Mouse (Mus musculus) ES-E14 (cell line): ENCODE measurements at regions not wholly inside any gene's neighbourhood (a gene's known extent, or its start where the extent isn't known, plus 50 kb on each side); places are given as distances from the start of the nearest gene placed in this dataset.

Experiments used
- DNase-seq: peaks from one replicate; pipeline ENCODE4 v3.0.0-alpha.2; 2013; ENCODE audit warnings: low read depth, low spot score
- H3K27ac ChIP-seq: 2 replicates; pipeline ENCODE4 v1.5.1; 2012; ENCODE audit warnings: low read depth, mild to moderate bottlenecking, low read length, moderate library complexity, mixed read lengths; ENCODE audit not compliant: poor library complexity, insufficient read depth, severe bottlenecking
- H3K36me3 ChIP-seq: 2 replicates; pipeline ENCODE4 v1.6.1; 2012; ENCODE audit warnings: mild to moderate bottlenecking, low read length, moderate library complexity, mixed read lengths; ENCODE audit not compliant: control insufficient read depth, poor library complexity, insufficient read depth, severe bottlenecking
- H3K4me1 ChIP-seq, 2 experiments: fragments of 150-350 bp in 1 of 2; sonication (generic) in 1 of 2; 2 replicates each; pipeline ENCODE4 v1.6.1; 2012; ENCODE audit warnings: low read length in 2 of 2, mild to moderate bottlenecking in 1 of 2, mixed read lengths in 1 of 2; ENCODE audit not compliant: control insufficient read depth in 2 of 2, insufficient read depth in 2 of 2, poor library complexity in 1 of 2
- H3K4me3 ChIP-seq, 2 experiments: fragments of 150-350 bp in 1 of 2; sonication (generic) in 1 of 2; 2 replicates each; pipeline ENCODE4 v1.5.1; 2012; ENCODE audit warnings: low read length in 2 of 2, low read depth in 1 of 2, mild to moderate bottlenecking in 1 of 2, mixed read lengths in 1 of 2; ENCODE audit not compliant: insufficient read depth in 1 of 2, poor library complexity in 1 of 2, severe bottlenecking in 1 of 2
- H3K9ac ChIP-seq: 2 replicates; pipeline ENCODE4 v1.6.1; 2012; ENCODE audit warnings: low read depth, mild to moderate bottlenecking, low read length, mixed read lengths; ENCODE audit not compliant: poor library complexity, insufficient read depth, severe bottlenecking
- H3K9me3 ChIP-seq: fragments of 150-350 bp; sonication (generic); 2 replicates; pipeline ENCODE4 v1.6.1; 2012; ENCODE audit warnings: low read depth, mild to moderate bottlenecking, low read length; ENCODE audit not compliant: control insufficient read depth, insufficient read depth
- CHD2 ChIP-seq: IDR thresholded peaks from 2 replicates; pipeline ENCODE4 v1.6.1; 2014; ENCODE audit warnings: mild to moderate bottlenecking, low read depth, low read length, inconsistent platforms
- HCFC1 ChIP-seq: IDR thresholded peaks from 2 replicates; pipeline ENCODE4 v1.6.1; 2012; ENCODE audit warnings: low read length, inconsistent platforms, borderline replicate concordance; ENCODE audit not compliant: insufficient read depth
- MAFK ChIP-seq: IDR thresholded peaks from 2 replicates; pipeline ENCODE4 v1.6.1; 2014; ENCODE audit warnings: mild to moderate bottlenecking, low read depth, low read length, inconsistent platforms; ENCODE audit not compliant: insufficient read depth
- ZC3H11A ChIP-seq: IDR thresholded peaks from 2 replicates; pipeline ENCODE4 v1.6.1; 2012; ENCODE audit warnings: low read depth, mild to moderate bottlenecking, inconsistent platforms, low read length, borderline replicate concordance
- ZNF384 ChIP-seq: IDR thresholded peaks from 2 replicates; pipeline ENCODE4 v1.6.1; 2012; ENCODE audit warnings: low read depth, low read length, inconsistent platforms
- in situ Hi-C, 2 experiments: fragments of 600-800 bp; cut with MboI; formaldehyde crosslinking; loops; one replicate each; pipeline ENCODE4 v1.15.1; 2025; ENCODE audit warnings: low sequenced_read_pairs in 2 of 2, inconsistent platforms in 1 of 2; ENCODE audit not compliant: unreplicated experiment in 2 of 2

GRCm38 (mm10) chr9:91876823-91877222 lies 315.9 kb upstream of the Plscr5 start:
- TF ChIP-seq ZNF384: no peak
- no peak for TF ChIP-seq MAFK
- TF ChIP-seq CHD2: no peak
- no peak for TF ChIP-seq ZC3H11A
- no peak for TF ChIP-seq HCFC1
- H3K4me3 ChIP-seq: no peak overlapping the region
- no peak overlapping the region for H3K27ac ChIP-seq
- DNase-seq: no peak
- H3K9me3 ChIP-seq: no peaks in the 10 kb centered on the region
- H3K36me3 ChIP-seq: no peaks in the 10 kb centered on the region
- no peak overlapping the region for H3K9ac ChIP-seq
- H3K4me1 ChIP-seq: no peaks in the 10 kb centered on the region
- in situ Hi-C loops: no loop called here

GRCm38 (mm10) chr9:91831556-91831955 lies 361.2 kb upstream of the Plscr5 start:
- H3K27ac ChIP-seq: no peak overlapping the region
- H3K4me3 ChIP-seq: no peak overlapping the region
- in situ Hi-C loops: no loop called here
- DNase-seq: no peak
- H3K4me1 ChIP-seq: no peaks in the 10 kb centered on the region
- TF ChIP-seq HCFC1 (no peak), ZC3H11A (no peak), CHD2 (no peak), ZNF384 (no peak), MAFK (no peak)
- no peaks in the 10 kb centered on the region for H3K9me3 ChIP-seq
- no peaks in the 10 kb centered on the region for H3K36me3 ChIP-seq
- no peak overlapping the region for H3K9ac ChIP-seq

- no peak for TF ChIP-seq CHD2
- TF ChIP-seq HCFC1: no peak
- TF ChIP-seq MAFK: no peak
- TF ChIP-seq ZNF384: no peak
- no peak for TF ChIP-seq ZC3H11A
- H3K36me3 ChIP-seq: no peaks in the 10 kb centered on the region
- no peak overlapping the region for H3K27ac ChIP-seq
- no peaks in the 10 kb centered on the region for H3K9me3 ChIP-seq
- no peaks in the 10 kb centered on the region for H3K4me1 ChIP-seq
- H3K4me3 ChIP-seq: no peak overlapping the region
- no peak for DNase-seq
- H3K9ac ChIP-seq: no peak overlapping the region
- in situ Hi-C loops: no loop called here
Measured at GRCm38 (mm10) chr9:91823733-91824487, 368.8 kb upstream of the Plscr5 start.

DNA sequence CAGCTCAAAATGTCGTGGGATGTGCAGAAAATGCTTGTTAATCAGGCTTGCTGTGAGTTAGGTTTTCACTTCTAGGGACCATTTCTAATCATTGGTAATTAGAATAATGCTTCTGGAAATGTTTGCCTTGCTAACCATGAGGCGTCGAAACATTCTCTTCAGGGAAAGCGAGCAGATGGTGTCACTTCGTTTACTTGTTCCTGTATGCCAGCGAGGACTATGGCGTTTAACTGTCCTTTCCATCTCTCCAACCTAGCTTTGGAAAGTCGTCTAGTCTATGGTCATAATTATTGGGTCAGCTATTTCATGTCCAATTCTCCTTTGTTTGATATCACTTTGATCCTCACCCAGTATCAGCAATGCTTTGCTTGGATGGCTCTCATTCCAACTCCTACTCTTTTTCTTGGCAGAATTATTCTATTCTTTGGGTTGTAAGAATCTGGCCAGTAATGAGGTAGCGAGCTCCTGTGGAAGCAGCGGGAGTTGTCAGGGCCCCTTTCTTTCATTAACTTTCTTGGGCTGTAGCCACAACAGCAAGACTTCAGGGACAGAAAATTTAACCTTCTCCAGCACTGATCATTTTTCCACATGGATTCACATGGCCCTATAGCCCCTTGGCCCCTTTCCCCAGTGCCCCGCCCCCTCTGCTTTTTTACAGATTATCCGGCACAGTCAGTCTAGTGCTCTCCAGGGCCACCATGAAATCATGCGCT lies 374.0 kb upstream of the Plscr5 start:
- Histone ChIP-seq H3K36me3 (no peaks in the 10 kb centered on the region), H3K4me1 (no peaks in the 10 kb centered on the region), H3K27ac (no peak overlapping the region), H3K9ac (no peak overlapping the region), H3K4me3 (no peak overlapping the region), H3K9me3 (no peaks in the 10 kb centered on the region)
- in situ Hi-C loops: no loop called here
- DNase-seq: no peak
- no peak for TF ChIP-seq ZNF384
- no peak for TF ChIP-seq ZC3H11A
- no peak for TF ChIP-seq CHD2
- TF ChIP-seq MAFK: no peak
- TF ChIP-seq HCFC1: no peak
